Mouse (Mus musculus) cerebellum, adult 9-10 months (tissue): Measurements from ENCODE around the gene Tmem239.
A peak's percentile ranks its signal among the peaks of the same experiment; 100 is the strongest.
"Not testable (repeated sequence)": the region's sequence is repeated elsewhere in the genome, so short reads cannot be mapped to it uniquely, and the experiment has no call there.

ENCODE experiments used
- DNase-seq: peaks from one replicate; pipeline ENCODE4 v3.0.0; 2022

Tmem239 gene

GRCm38 (mm10) chr2:130406178-130406577 lies at the start of gene Tmem239:
Tmem239 (plus strand) TSS chr2:130406478.
- DNase-seq, result no peak

GRCm38 (mm10) chr2:130357551-130357950 lies 48.7 kb upstream of the Tmem239 start:
- no peak for DNase-seq

- DNase-seq, result no peak
These were observed 47.4 kb upstream of the Tmem239 start for GRCm38 (mm10) chr2:130358852-130359251.

GRCm38 (mm10) chr2:130362511-130363026 lies 43.7 kb upstream of the Tmem239 start:
- peak; percentile 6 for DNase-seq

- DNase-seq, result no peak
These were observed 40.8 kb upstream of the Tmem239 start for GRCm38 (mm10) chr2:130365211-130366094.

- DNase-seq, result no peak
These were observed 38.9 kb upstream of the Tmem239 start for GRCm38 (mm10) chr2:130367386-130367785.

GRCm38 (mm10) chr2:130373026-130373425 lies 33.3 kb upstream of the Tmem239 start:
- not testable (repeated sequence) for DNase-seq

- peak; percentile 31 for DNase-seq
These were observed 31.3 kb upstream of the Tmem239 start for GRCm38 (mm10) chr2:130374951-130375350.

- DNase-seq, result no peak
These were observed 23.1 kb upstream of the Tmem239 start for GRCm38 (mm10) chr2:130383205-130383604.

- no peak for DNase-seq
These were observed 22.4 kb upstream of the Tmem239 start for GRCm38 (mm10) chr2:130383895-130384294.

GRCm38 (mm10) chr2:130386212-130386611 lies 20.1 kb upstream of the Tmem239 start:
- no peak for DNase-seq

- DNase-seq, result no peak
These were observed 17.5 kb upstream of the Tmem239 start for GRCm38 (mm10) chr2:130388796-130389195.

GRCm38 (mm10) chr2:130390993-130391625 lies 15.2 kb upstream of the Tmem239 start:
- DNase-seq, result no peak

- no peak for DNase-seq
These were observed 13.4 kb upstream of the Tmem239 start for GRCm38 (mm10) chr2:130392836-130393235.

- no peak for DNase-seq
These were observed 10.6 kb upstream of the Tmem239 start for GRCm38 (mm10) chr2:130395696-130396095.

GRCm38 (mm10) chr2:130397186-130397985 lies 8.9 kb upstream of the Tmem239 start, which contains the start of gene Cpxm1:
Cpxm1 (minus strand) TSS chr2:130397574.
- no peak for DNase-seq

GRCm38 (mm10) chr2:130398091-130398490 lies 8.2 kb upstream of the Tmem239 start:
- DNase-seq, result no peak

GRCm38 (mm10) chr2:130400046-130400445 lies 6.2 kb upstream of the Tmem239 start:
- DNase-seq, result no peak

GRCm38 (mm10) chr2:130401891-130402290 lies 4.4 kb upstream of the Tmem239 start:
- DNase-seq, result no peak

GRCm38 (mm10) chr2:130404939-130405338 lies 1.3 kb upstream of the Tmem239 start, which contains the start of the genes Gm28372 and 1700020A23Rik:
Gm28372 (plus strand) TSS chr2:130405239.
1700020A23Rik (plus strand) TSS chr2:130405259.
- DNase-seq, result no peak

- no peak for DNase-seq
These were observed 1.9 kb downstream of the Tmem239 start for GRCm38 (mm10) chr2:130408194-130408593.
